Mouse (Mus musculus) liver, embryonic 14.5 days (tissue): Measurements from ENCODE around the gene Celf2.

Experiments
- CTCF ChIP-seq: IDR thresholded peaks from 2 replicates; pipeline ENCODE4 v1.5.1; 2016; ENCODE audit warnings: antibody characterized with exemption, low read depth, control low read depth
- EP300 ChIP-seq: IDR thresholded peaks from 2 replicates; pipeline ENCODE4 v1.6.1; 2016; ENCODE audit warnings: antibody characterized with exemption, low read depth

DNA sequence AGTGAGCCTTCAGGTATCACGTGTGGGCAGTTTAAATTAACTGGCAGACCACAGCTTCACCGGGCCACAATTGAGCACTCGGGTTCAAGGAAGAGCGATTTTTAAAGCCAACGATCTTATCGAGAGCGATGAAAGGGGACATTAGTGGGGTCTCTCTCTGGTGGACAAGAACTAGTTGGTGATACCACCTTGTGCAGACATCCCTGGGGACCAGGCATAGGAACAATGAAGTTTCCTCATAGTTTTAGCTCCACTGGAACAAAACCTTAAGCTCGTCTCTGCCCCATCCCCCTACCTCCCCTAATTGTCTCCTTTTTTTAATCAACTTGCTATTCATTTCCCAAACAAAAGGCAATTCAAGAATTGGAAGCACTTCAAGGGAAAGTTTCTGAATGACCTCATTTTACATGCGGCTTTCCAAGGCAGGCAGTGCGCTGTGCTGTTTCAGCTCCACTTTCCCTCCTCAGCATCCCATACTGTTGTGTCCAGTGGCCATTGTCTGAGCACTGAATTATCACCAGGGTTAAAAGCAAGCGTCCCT lies 634.2 kb downstream of the Celf2 start:
- TF ChIP-seq CTCF (no peak), EP300 (no peak)
